Mouse (Mus musculus): ENCODE measurements at regions not wholly inside any gene's neighbourhood (a gene's known extent, or its start where the extent isn't known, plus 50 kb on each side); places are given as distances from the start of the nearest gene placed in this dataset.

GRCm38 (mm10) chr5:46980326-46980725 lies 1002.6 kb upstream of the Slit2 start:
- TF ChIP-seq CTCF (IDR thresholded peaks at IDR 0.05; ENCODE audit: extremely low read depth, insufficient read length, insufficient replicate concordance, low read depth, low read length) (no peak), POLR2A (IDR thresholded peaks at IDR 0.05; ENCODE audit: low read depth, low read length) (no peak)
- H3K27me3 ChIP-seq (ENCODE audit: control insufficient read depth, insufficient read depth, low read length) = no peaks in the 10 kb centered on the region
- H3K36me3 ChIP-seq (ENCODE audit: control insufficient read depth, insufficient read depth, low read length) = no peaks in the 10 kb centered on the region
- 70% methylated on average over 2 of the region's 2 CpGs for WGBS
- no peaks in the 10 kb centered on the region for H3K4me1 ChIP-seq (ENCODE audit: control insufficient read depth, insufficient read depth, insufficient read length, low read length)
- no peak overlapping the region for H3K27ac ChIP-seq (ENCODE audit: insufficient read depth, low read depth, low read length)
- no peak overlapping the region for H3K4me3 ChIP-seq (ENCODE audit: low read depth, low read length)

- H3K36me3 ChIP-seq (ENCODE audit: control insufficient read depth, insufficient read depth, low read length) = no peaks in the 10 kb centered on the region
- no peak overlapping the region for H3K27ac ChIP-seq (ENCODE audit: insufficient read depth, low read depth, low read length)
- TF ChIP-seq CTCF (IDR thresholded peaks at IDR 0.05; ENCODE audit: extremely low read depth, insufficient read length, insufficient replicate concordance, low read depth, low read length) (no peak), POLR2A (IDR thresholded peaks at IDR 0.05; ENCODE audit: low read depth, low read length) (no peak)
- no peaks in the 10 kb centered on the region for H3K27me3 ChIP-seq (ENCODE audit: control insufficient read depth, insufficient read depth, low read length)
- 75% methylated on average over 5 of the region's 5 CpGs for WGBS
- H3K4me3 ChIP-seq (ENCODE audit: low read depth, low read length) = no peak overlapping the region
- H3K4me1 ChIP-seq (ENCODE audit: control insufficient read depth, insufficient read depth, insufficient read length, low read length) = no peaks in the 10 kb centered on the region
Measured at GRCm38 (mm10) chr5:46968870-46969436, 1014.0 kb upstream of the Slit2 start.

- H3K27me3 ChIP-seq (ENCODE audit: control insufficient read depth, insufficient read depth, low read length) = no peaks in the 10 kb centered on the region
- no peak for TF ChIP-seq CTCF (IDR thresholded peaks at IDR 0.05; ENCODE audit: extremely low read depth, insufficient read length, insufficient replicate concordance, low read depth, low read length)
- no peaks in the 10 kb centered on the region for H3K36me3 ChIP-seq (ENCODE audit: control insufficient read depth, insufficient read depth, low read length)
- H3K4me3 ChIP-seq (ENCODE audit: low read depth, low read length) = no peak overlapping the region
- H3K27ac ChIP-seq (ENCODE audit: insufficient read depth, low read depth, low read length) = no peak overlapping the region
- H3K4me1 ChIP-seq (ENCODE audit: control insufficient read depth, insufficient read depth, insufficient read length, low read length) = no peaks in the 10 kb centered on the region
- 75% methylated on average over 2 of the region's 2 CpGs for WGBS
Measured at GRCm38 (mm10) chr5:46960749-46961148, 1022.2 kb upstream of the Slit2 start.

- WGBS = 84% methylated on average over 7 of the region's 7 CpGs
- no peak overlapping the region for H3K4me3 ChIP-seq (ENCODE audit: low read depth, low read length)
Measured at GRCm38 (mm10) chr5:46926324-46926723, 1056.6 kb upstream of the Slit2 start.

GRCm38 (mm10) chr5:46901909-46902308 lies 1044.5 kb upstream of the Lcorl start:
- Histone ChIP-seq H3K4me3 (ENCODE audit: low read depth, low read length) (no peak overlapping the region), H3K4me1 (ENCODE audit: control insufficient read depth, insufficient read depth, insufficient read length, low read length) (no peaks in the 10 kb centered on the region), H3K36me3 (ENCODE audit: control insufficient read depth, insufficient read depth, low read length) (no peaks in the 10 kb centered on the region), H3K27me3 (ENCODE audit: control insufficient read depth, insufficient read depth, low read length) (no peaks in the 10 kb centered on the region), H3K27ac (ENCODE audit: insufficient read depth, low read depth, low read length) (no peak overlapping the region)
- TF ChIP-seq POLR2A (IDR thresholded peaks at IDR 0.05; ENCODE audit: low read depth, low read length) = no peak
- TF ChIP-seq CTCF (IDR thresholded peaks at IDR 0.05; ENCODE audit: extremely low read depth, insufficient read length, insufficient replicate concordance, low read depth, low read length) = no peak
- WGBS = 65% methylated on average over 2 of the region's 2 CpGs

More at GRCm38 (mm10) chr5:46926324-46926723, 1056.6 kb upstream of the Slit2 start:
- no peaks in the 10 kb centered on the region for H3K27me3 ChIP-seq (ENCODE audit: control insufficient read depth, insufficient read depth, low read length)
- H3K36me3 ChIP-seq (ENCODE audit: control insufficient read depth, insufficient read depth, low read length) = no peaks in the 10 kb centered on the region
- TF ChIP-seq CTCF (IDR thresholded peaks at IDR 0.05; ENCODE audit: extremely low read depth, insufficient read length, insufficient replicate concordance, low read depth, low read length) (no peak), POLR2A (IDR thresholded peaks at IDR 0.05; ENCODE audit: low read depth, low read length) (no peak)
- no peak overlapping the region for H3K27ac ChIP-seq (ENCODE audit: insufficient read depth, low read depth, low read length)
- no peaks in the 10 kb centered on the region for H3K4me1 ChIP-seq (ENCODE audit: control insufficient read depth, insufficient read depth, insufficient read length, low read length)

GRCm38 (mm10) chr5:46894037-46894436 lies 1036.6 kb upstream of the Lcorl start:
- 81% methylated on average over 2 of the region's 2 CpGs for WGBS
- H3K27me3 ChIP-seq (ENCODE audit: control insufficient read depth, insufficient read depth, low read length) = no peaks in the 10 kb centered on the region
- H3K4me3 ChIP-seq (ENCODE audit: low read depth, low read length) = no peak overlapping the region
- no peak overlapping the region for H3K27ac ChIP-seq (ENCODE audit: insufficient read depth, low read depth, low read length)
- H3K36me3 ChIP-seq (ENCODE audit: control insufficient read depth, insufficient read depth, low read length) = no peaks in the 10 kb centered on the region
- no peaks in the 10 kb centered on the region for H3K4me1 ChIP-seq (ENCODE audit: control insufficient read depth, insufficient read depth, insufficient read length, low read length)
- no peak for TF ChIP-seq POLR2A (IDR thresholded peaks at IDR 0.05; ENCODE audit: low read depth, low read length)
- TF ChIP-seq CTCF (IDR thresholded peaks at IDR 0.05; ENCODE audit: extremely low read depth, insufficient read length, insufficient replicate concordance, low read depth, low read length) = no peak

DNA sequence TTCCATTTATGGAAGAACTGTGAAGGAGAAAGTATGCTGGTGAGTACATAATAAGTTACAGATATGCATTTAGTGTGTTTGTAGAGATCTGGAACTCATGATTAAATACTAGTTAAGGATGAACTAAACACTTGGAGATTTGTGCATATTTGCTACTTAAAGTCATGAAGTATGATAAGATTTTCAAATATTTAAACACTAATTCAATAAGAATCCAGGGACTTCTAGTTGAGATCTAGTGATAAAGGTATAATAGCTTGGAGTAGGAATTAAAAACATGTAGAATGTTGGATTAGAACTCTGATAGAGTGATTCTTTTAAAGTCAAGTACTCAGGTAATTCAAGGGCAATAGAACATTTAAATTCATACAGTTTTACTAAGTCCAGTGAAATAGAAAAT lies 1026.5 kb upstream of the Lcorl start:
- no peaks in the 10 kb centered on the region for H3K4me1 ChIP-seq (ENCODE audit: control insufficient read depth, insufficient read depth, insufficient read length, low read length)
- TF ChIP-seq POLR2A (IDR thresholded peaks at IDR 0.05; ENCODE audit: low read depth, low read length) (no peak), CTCF (IDR thresholded peaks at IDR 0.05; ENCODE audit: extremely low read depth, insufficient read length, insufficient replicate concordance, low read depth, low read length) (no peak)
- no peaks in the 10 kb centered on the region for H3K27me3 ChIP-seq (ENCODE audit: control insufficient read depth, insufficient read depth, low read length)
- H3K4me3 ChIP-seq (ENCODE audit: low read depth, low read length) = no peak overlapping the region
- no peaks in the 10 kb centered on the region for H3K36me3 ChIP-seq (ENCODE audit: control insufficient read depth, insufficient read depth, low read length)
- H3K27ac ChIP-seq (ENCODE audit: insufficient read depth, low read depth, low read length) = no peak overlapping the region

- H3K4me3 ChIP-seq (ENCODE audit: low read depth, low read length) = no peak overlapping the region
- H3K27me3 ChIP-seq (ENCODE audit: control insufficient read depth, insufficient read depth, low read length) = no peaks in the 10 kb centered on the region
- no peak overlapping the region for H3K27ac ChIP-seq (ENCODE audit: insufficient read depth, low read depth, low read length)
- TF ChIP-seq CTCF (IDR thresholded peaks at IDR 0.05; ENCODE audit: extremely low read depth, insufficient read length, insufficient replicate concordance, low read depth, low read length) (no peak), POLR2A (IDR thresholded peaks at IDR 0.05; ENCODE audit: low read depth, low read length) (no peak)
- H3K36me3 ChIP-seq (ENCODE audit: control insufficient read depth, insufficient read depth, low read length) = no peaks in the 10 kb centered on the region
- no peaks in the 10 kb centered on the region for H3K4me1 ChIP-seq (ENCODE audit: control insufficient read depth, insufficient read depth, insufficient read length, low read length)
Measured at GRCm38 (mm10) chr5:46856837-46857236, 999.4 kb upstream of the Lcorl start.
